Mouse (Mus musculus) spleen, adult 2 months (tissue): Measurements from ENCODE around the gene Glra1. TPM values are rescaled to one million over a fixed set of nuclear protein-coding genes. Genes with fewer than 3 reads are reported as not detected.

Experiments
- DNase-seq, 2 experiments: peaks; one replicate each; pipeline versions ENCODE4 v3.0.0 to v3.0.0-alpha.2; 2012 to 2021; ENCODE audit warnings: low spot score in 2 of 2, low read depth in 1 of 2
- H3K27ac ChIP-seq: fragments of 200-500 bp; 2 replicates; pipeline ENCODE4 v1.5.1; 2012; ENCODE audit warnings: low read length, inconsistent platforms; ENCODE audit not compliant: insufficient read depth
- H3K27me3 ChIP-seq: fragments of 200-500 bp; 2 replicates; pipeline ENCODE4 v1.6.1; 2012; ENCODE audit warnings: mild to moderate bottlenecking, moderate library complexity, low read length, inconsistent platforms; ENCODE audit not compliant: control insufficient read depth, insufficient read depth
- H3K36me3 ChIP-seq: fragments of 200-500 bp; 2 replicates; pipeline ENCODE4 v1.6.1; 2012; ENCODE audit warnings: mild to moderate bottlenecking, low read length, inconsistent platforms; ENCODE audit not compliant: control insufficient read depth, insufficient read depth
- H3K4me1 ChIP-seq: fragments of 200-500 bp; 2 replicates; pipeline ENCODE4 v1.6.1; 2011; ENCODE audit warnings: inconsistent platforms; ENCODE audit not compliant: control insufficient read depth, insufficient read depth, insufficient read length
- H3K4me3 ChIP-seq: fragments of 200-500 bp; 2 replicates; pipeline ENCODE4 v1.5.1; 2011; ENCODE audit warnings: mild to moderate bottlenecking, inconsistent platforms; ENCODE audit not compliant: insufficient read depth, insufficient read length; ENCODE audit errors: extremely low read depth
- CTCF ChIP-seq: fragments of 200-500 bp; IDR thresholded peaks from 2 replicates; pipeline ENCODE4 v1.5.1; 2011; ENCODE audit warnings: mild to moderate bottlenecking, inconsistent platforms; ENCODE audit not compliant: insufficient read depth, insufficient read length, insufficient replicate concordance; ENCODE audit errors: extremely low read depth
- POLR2A ChIP-seq: fragments of 200-500 bp; IDR thresholded peaks from 2 replicates; pipeline ENCODE4 v1.6.1; 2011; ENCODE audit warnings: low read depth, low read length, inconsistent platforms
- WGBS: fragments of 180-500 bp; shearing (Covaris S2); methylation state at CpG from one replicate; pipeline ENCODE4 v1.1.7; 2018; 5-methylcytosine and 5-hydroxymethylcytosine counted together
- polyA plus RNA-seq: library from polyadenylated mRNA; depleted of rRNA; stranded (reverse); fragments of >200 nt; gene quantifications from 2 replicates; pipeline ENCODE4 v1.2.3, GENCODE M21; 2012

Glra1 gene
- polyA plus RNA-seq, 1 experiment = not detected

DNA sequence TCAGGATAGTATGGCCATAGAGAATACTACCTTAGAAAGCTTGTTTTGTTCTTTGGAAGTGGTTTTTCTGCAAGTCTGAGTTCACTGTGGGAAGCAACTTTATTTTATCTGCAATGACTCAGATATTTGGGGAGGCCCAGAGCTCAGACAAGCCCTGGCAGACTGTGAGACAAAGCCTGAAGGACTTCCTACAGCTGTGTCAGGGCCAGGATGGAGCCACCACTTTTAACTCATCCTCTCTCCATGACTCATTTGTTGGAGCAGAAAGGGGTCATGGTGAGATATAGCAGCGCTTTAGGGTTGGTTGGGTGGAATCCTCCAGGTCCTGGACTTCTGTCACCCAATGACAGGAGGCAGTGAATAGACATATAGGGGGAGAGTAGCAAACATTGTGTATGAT, 12.3 kb downstream of the Glra1 start:
- no peak for DNase-seq
- WGBS = 79% methylated on average over 1 of the region's 1 CpGs
- Histone ChIP-seq H3K4me1 (no peaks in the 10 kb centered on the region), H3K4me3 (no peak overlapping the region), H3K36me3 (no peaks in the 10 kb centered on the region), H3K27ac (no peak overlapping the region), H3K27me3 (no peaks in the 10 kb centered on the region)
- TF ChIP-seq POLR2A = no peak
- no peak for TF ChIP-seq CTCF

DNA sequence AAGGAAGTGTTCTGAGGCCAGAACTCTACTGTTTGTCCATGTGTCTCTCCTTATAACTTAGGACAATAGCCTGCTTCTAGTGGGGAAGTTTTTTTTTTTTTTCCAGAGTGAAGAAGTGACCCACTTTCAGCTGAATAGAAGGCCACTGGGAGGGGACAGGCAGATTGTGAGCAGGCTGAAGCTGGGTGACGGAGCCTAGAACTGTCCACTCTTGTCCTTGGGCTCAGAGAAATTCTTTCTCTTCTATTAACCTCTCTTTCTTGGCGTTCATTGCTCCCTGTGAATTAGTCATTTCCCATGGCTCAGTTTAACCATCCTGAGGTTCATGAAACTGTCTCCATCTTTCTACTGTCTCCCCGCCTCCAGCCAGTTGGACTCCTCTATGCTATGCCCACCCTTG, 13.6 kb downstream of the Glra1 start:
- Histone ChIP-seq H3K4me1 (no peaks in the 10 kb centered on the region), H3K27me3 (no peaks in the 10 kb centered on the region), H3K4me3 (no peak overlapping the region), H3K27ac (no peak overlapping the region), H3K36me3 (no peaks in the 10 kb centered on the region)
- TF ChIP-seq POLR2A (no peak), CTCF (no peak)
- DNase-seq = no peak
- WGBS = 78% methylated on average over 3 of the region's 3 CpGs

DNA sequence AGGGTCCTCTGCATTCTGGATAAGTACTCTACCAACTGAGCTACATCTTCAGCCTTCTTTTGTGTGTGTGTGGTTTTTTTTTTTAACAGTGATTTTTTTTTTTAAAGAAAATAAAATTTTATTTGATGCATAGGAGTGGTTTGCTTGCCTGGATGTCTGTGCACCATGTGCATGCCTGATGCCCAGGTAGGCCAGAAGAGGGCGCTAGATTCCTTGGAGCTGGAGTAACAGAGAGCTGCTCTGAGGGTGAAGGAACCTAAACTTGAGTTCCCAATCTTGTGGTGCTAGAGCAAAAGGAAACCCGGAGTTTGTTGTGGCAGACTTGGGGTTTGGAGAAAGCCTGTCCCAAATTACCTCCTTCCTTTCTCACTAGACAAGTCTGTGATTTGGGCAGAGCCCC, 16.8 kb downstream of the Glra1 start:
- Histone ChIP-seq H3K4me3 (no peak overlapping the region), H3K27me3 (no peaks in the 10 kb centered on the region), H3K27ac (no peak overlapping the region), H3K4me1 (no peaks in the 10 kb centered on the region), H3K36me3 (no peaks in the 10 kb centered on the region)
- no peak for DNase-seq
- TF ChIP-seq CTCF = no peak
- no peak for TF ChIP-seq POLR2A
- 55% methylated on average over 2 of the region's 2 CpGs for WGBS

DNA sequence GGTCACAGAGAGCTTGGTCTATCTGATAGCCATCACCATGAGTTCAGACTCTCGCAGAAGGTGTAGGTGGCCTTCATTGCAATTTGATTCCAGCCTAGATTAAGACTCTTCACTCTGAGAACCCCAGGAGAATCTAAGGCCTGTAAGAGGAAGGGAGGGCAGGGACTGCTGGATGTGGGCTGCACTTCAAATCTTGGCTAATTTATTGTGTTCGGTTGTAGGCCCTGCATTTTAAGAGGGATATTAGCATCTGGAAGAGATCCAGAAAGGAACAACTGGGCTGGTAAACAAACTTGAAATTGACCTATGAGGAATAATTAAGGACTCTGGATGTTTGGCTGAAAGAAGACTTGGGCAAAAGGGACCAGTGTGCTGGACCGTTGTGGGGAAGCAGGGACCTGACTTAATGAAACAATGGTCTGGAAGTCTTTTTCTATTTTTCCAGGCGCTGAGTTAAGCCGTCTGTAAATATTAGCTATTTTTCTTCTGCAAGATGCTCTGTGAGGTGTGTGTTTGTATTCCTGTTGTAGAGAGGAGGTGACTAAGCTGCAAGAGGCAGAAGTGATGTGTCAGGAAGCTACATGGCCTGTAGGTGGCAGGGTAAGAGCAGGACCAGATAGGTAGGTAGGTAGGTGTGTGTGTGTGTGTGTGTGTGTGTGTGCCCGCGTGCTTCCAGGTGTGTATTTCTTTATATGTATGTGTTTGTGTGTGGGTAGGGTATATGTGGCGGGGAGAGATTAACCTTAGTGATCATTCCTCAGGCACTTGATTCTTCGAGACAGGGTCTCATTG, 18.4 kb downstream of the Glra1 start:
- no peaks in the 10 kb centered on the region for H3K36me3 ChIP-seq
- no peak for DNase-seq
- H3K27ac ChIP-seq = no peak overlapping the region
- no peak overlapping the region for H3K4me3 ChIP-seq
- H3K27me3 ChIP-seq = no peaks in the 10 kb centered on the region
- 87% methylated on average over 9 of the region's 9 CpGs for WGBS
- TF ChIP-seq CTCF (no peak), POLR2A (no peak)
- no peaks in the 10 kb centered on the region for H3K4me1 ChIP-seq

DNA sequence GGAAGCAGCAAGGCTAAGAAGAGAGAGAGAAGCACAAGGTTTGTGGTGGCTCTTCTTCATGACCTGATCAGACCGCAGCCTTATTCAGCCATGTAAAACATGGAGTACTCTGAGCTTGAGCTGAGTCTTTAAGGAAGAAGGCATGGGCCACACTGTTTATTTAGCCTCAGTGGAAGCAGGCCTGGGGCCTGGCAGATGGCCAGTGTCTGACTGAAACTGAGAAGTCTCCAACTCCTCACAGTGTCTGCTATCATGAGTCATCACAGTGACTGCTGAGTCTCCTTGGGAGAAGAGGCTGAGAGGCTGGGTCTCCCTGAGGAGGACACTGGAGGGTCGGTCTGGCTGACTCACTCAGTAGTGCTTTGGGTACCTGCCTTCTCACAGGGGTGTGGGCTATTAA, 33.6 kb downstream of the Glra1 start:
- H3K4me1 ChIP-seq = no peaks in the 10 kb centered on the region
- 88% methylated on average over 2 of the region's 2 CpGs for WGBS
- no peaks in the 10 kb centered on the region for H3K27me3 ChIP-seq
- no peak overlapping the region for H3K4me3 ChIP-seq
- H3K27ac ChIP-seq = no peak overlapping the region
- no peak for TF ChIP-seq CTCF
- TF ChIP-seq POLR2A = no peak
- no peaks in the 10 kb centered on the region for H3K36me3 ChIP-seq
- DNase-seq = no peak

DNA sequence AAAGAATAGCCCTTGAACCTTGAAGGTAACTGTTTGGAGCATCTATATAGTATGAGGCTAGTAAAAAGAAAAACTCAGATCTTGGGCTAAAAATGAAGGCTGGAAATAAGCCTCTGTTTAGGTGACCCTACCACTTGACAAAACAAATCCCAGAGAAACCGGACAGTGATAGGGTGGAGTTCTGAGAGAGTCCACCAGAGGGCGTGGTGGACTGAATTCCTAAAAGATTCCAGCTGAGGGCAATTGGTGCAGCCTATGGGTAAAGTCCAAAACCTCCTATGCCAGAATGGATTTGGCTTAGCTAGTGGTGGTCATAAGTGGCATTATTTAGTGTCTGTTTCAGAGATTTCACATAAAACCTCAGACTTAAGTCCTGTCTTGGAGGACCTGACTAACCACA, 36.9 kb downstream of the Glra1 start:
- DNase-seq = no peak
- no peak for TF ChIP-seq CTCF
- no peak for TF ChIP-seq POLR2A
- Histone ChIP-seq H3K4me3 (no peak overlapping the region), H3K36me3 (no peaks in the 10 kb centered on the region), H3K4me1 (no peaks in the 10 kb centered on the region), H3K27ac (no peak overlapping the region), H3K27me3 (no peaks in the 10 kb centered on the region)
- WGBS = 30% methylated on average over 2 of the region's 2 CpGs

DNA sequence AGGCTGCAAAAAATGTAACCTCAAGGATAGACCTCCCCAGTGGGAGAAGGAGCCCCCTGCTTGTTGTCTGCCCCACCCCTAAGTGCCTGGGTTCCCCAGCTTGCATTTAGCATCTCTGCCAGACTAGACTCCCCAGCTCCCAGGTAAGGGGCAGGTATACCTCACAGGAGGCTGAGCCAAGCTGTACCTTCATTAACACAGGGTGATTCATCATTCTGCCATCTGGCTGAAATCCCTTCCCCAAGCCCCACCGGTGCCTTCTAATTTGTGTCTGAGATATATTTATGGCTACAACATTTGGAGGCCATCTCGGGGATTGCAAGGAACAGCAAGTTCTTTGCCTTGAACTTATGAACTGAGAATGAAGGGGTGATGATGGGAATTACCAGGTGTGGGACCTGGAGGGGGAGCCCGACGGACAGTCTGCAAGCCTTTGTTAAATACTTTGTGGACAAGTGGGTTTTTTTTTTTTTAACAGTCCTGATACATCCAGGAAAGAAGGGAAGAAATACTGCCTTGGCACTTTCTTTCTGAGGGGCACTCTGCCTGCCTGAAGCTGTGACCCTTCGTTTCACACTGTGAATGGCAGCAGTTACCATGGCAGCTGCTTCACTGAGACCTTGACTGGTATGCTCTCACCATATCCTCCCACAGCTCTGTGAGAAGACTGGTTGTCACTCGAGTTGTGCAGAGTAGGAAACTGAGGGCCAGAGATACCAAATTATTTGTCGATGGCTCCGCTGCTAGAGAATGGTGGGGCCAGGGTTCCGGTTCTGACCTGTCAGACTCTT, 41.5 kb downstream of the Glra1 start:
- Histone ChIP-seq H3K4me3 (no peak overlapping the region), H3K36me3 (no peaks in the 10 kb centered on the region), H3K27ac (no peak overlapping the region), H3K27me3 (no peaks in the 10 kb centered on the region), H3K4me1 (no peaks in the 10 kb centered on the region)
- TF ChIP-seq POLR2A (no peak), CTCF (no peak)
- WGBS = 65% methylated on average over 9 of the region's 9 CpGs
- DNase-seq = no peak
